Mouse (Mus musculus) colon, adult 2 months (tissue): ENCODE data around the gene 4932438A13Rik. TPM values are rescaled to one million over a fixed set of nuclear protein-coding genes. Genes with fewer than 3 reads are reported as not detected.

Experiments
- polyA plus RNA-seq: library from polyadenylated mRNA; depleted of rRNA; stranded (reverse); fragments of >200 nt; gene quantifications from 2 replicates; pipeline ENCODE4 v1.2.3, GENCODE M21; 2012; rRNA removed

4932438A13Rik gene
- 5.5 and 6.3 TPM in 2 replicates for polyA plus RNA-seq

GRCm38 (mm10) chr3:36862721-36863275 is at the start of gene 4932438A13Rik:
Gene 4932438A13Rik, plus strand, starts transcription at chr3:36863104.

GRCm38 (mm10) chr3:37063406-37063805 is 200.5 kb downstream of the 4932438A13Rik start, which contains the start of gene Adad1:
Gene Adad1, plus strand, starts transcription at chr3:37063527.

Other genes with a start within 250 kb of the 4932438A13Rik start
- gene Bbs7, start 249.6 kb upstream of the 4932438A13Rik start, polyA plus RNA-seq, result 1.0 and 2.0 TPM in 2 replicates
- 1.2 and 1.8 TPM in 2 replicates for gene Trpc3, start 172.9 kb upstream of the 4932438A13Rik start, polyA plus RNA-seq
- not detected in 2 replicates for gene Adad1, start 200.4 kb downstream of the 4932438A13Rik start, polyA plus RNA-seq